20 mouse cellular contexts compared by ENCODE assay signal in genomic region chr2:59170593-59170992, GRCm38 (mm10). TPM values are rescaled to one million over a fixed set of nuclear protein-coding genes. Genes with fewer than 3 reads are reported as not detected.
DNase-seq lines count a peak whose midpoint lies in the region; ATAC-seq and TF ChIP-seq lines count a peak whose summit lies in the region.
"Had no signal": no experiment of that assay in that cellular context is flagged by ENCODE, and none has a peak within 500 bp of the region (broad histone marks: within the 10 kb centered on the region; RNA-seq: fewer than 3 reads in every experiment).

No protein-coding gene starts in this region.

- no peak overlapping the region for H3K4me2 ChIP-seq in kidney, embryonic 15.5 days
- H3K4me2 ChIP-seq in lung, embryonic 15.5 days, result peak overlapping the region; percentile 31; the same call in 1 of the 2 replicates
- no peak overlapping the region for H3K4me2 ChIP-seq in stomach, embryonic 16.5 days (ENCODE audit: low read depth, low read length)
- H3K4me2 ChIP-seq: forebrain, embryonic 13.5 days; heart, embryonic 11.5 days; heart, embryonic 15.5 days; hindbrain, embryonic 14.5 days had no signal

- TF ChIP-seq POLR2A in lung, adult 2 months (IDR thresholded peaks at IDR 0.05; ENCODE audit: borderline replicate concordance, extremely low read depth, low read depth, low read length), result no peak

- no peaks in the 10 kb centered on the region for H3K36me3 ChIP-seq in kidney, embryonic 15.5 days
- H3K36me3 ChIP-seq in lung, embryonic 15.5 days, result no peaks in the 10 kb centered on the region
- H3K36me3 ChIP-seq in stomach, embryonic 16.5 days (ENCODE audit: control insufficient read depth, insufficient read depth, low read length), result no peaks in the 10 kb centered on the region
- 0 out of 2 replicates have a peak, but pooled peaks cover 6% of the 10 kb centered on the region for H3K36me3 ChIP-seq in midbrain, embryonic 10.5 days
- H3K36me3 ChIP-seq: embryonic facial prominence, embryonic 10.5 days; heart, embryonic 15.5 days had no signal

- H3K4me3 ChIP-seq in kidney, embryonic 15.5 days (replicated peaks), result no peak overlapping the region
- no peak overlapping the region for H3K4me3 ChIP-seq in lung, embryonic 15.5 days
- no peak overlapping the region for H3K4me3 ChIP-seq in lung, adult 2 months (replicated peaks; ENCODE audit: extremely low read depth, low read depth, low read length)
- H3K4me3 ChIP-seq in stomach, embryonic 16.5 days (replicated peaks; ENCODE audit: low read length), result no peak overlapping the region
- H3K4me3 ChIP-seq in midbrain, embryonic 10.5 days, result no peak overlapping the region
- H3K4me3 ChIP-seq: embryonic facial prominence, embryonic 10.5 days; forebrain, embryonic 13.5 days; heart, adult 2 months; heart, embryonic 15.5 days had no signal

- 97% methylated on average over 5 of the region's 5 CpGs for WGBS in kidney, embryonic 15.5 days
- WGBS in lung, embryonic 15.5 days, result 59% methylated on average over 5 of the region's 5 CpGs
- WGBS in lung, adult 2 months, result 81% methylated on average over 5 of the region's 5 CpGs
- 84% methylated on average over 5 of the region's 5 CpGs for WGBS in stomach, embryonic 16.5 days
- WGBS in midbrain, embryonic 10.5 days, result 98% methylated on average over 5 of the region's 5 CpGs

- 0 out of 2 replicates have a peak overlapping the region, but pooled peaks have one; percentile 27 for H3K27ac ChIP-seq in kidney, embryonic 15.5 days
- peak overlapping the region; percentile 57 for H3K27ac ChIP-seq in lung, embryonic 15.5 days
- H3K27ac ChIP-seq in stomach, embryonic 16.5 days (ENCODE audit: low read length), result peak overlapping the region; percentile 68
- no peak overlapping the region for H3K27ac ChIP-seq in midbrain, embryonic 10.5 days (replicated peaks)
- H3K27ac ChIP-seq: embryonic facial prominence, embryonic 10.5 days; forebrain, embryonic 13.5 days; heart, adult 2 months; heart, embryonic 15.5 days; hindbrain, embryonic 14.5 days had no signal

- no peak for ATAC-seq in kidney, embryonic 15.5 days (replicated peaks; ENCODE audit: low FRiP score)
- peak; percentile 52; the same call in 1 of the 2 replicates for ATAC-seq in lung, embryonic 15.5 days (ENCODE audit: borderline replicate concordance, extremely low read depth, low FRiP score, low TSS enrichment)
- ATAC-seq in stomach, embryonic 16.5 days (ENCODE audit: insufficient read depth, low FRiP score), result no peak
- ATAC-seq: forebrain, embryonic 13.5 days; forebrain, postnatal 0 days; Patski had no signal

- no peak for DNase-seq in kidney, adult 18-20 months
- no peak for DNase-seq in lung, adult 2 months
- peak; percentile 25 for DNase-seq in ES-CJ7 (ENCODE audit: low read depth, low spot score)
- no peak for DNase-seq in midbrain, embryonic 10.5 days (ENCODE audit: low spot score)
- DNase-seq: adrenal gland, postnatal 14 days; cerebellum, adult 11-12 months; cerebellum, postnatal 10 days; forebrain, postnatal 0 days; gastrocnemius, postnatal 14 days; heart, adult 2 months; heart, postnatal 14 days had no signal

- peaks cover 28% of the 10 kb centered on the region for H3K4me1 ChIP-seq in kidney, embryonic 15.5 days
- H3K4me1 ChIP-seq in lung, embryonic 15.5 days, result peaks cover 39% of the 10 kb centered on the region
- H3K4me1 ChIP-seq in lung, adult 2 months (ENCODE audit: control insufficient read depth, insufficient read depth, low read length), result peaks cover 11% of the 10 kb centered on the region
- peaks cover 32% of the 10 kb centered on the region; the same call in 1 of the 2 replicates for H3K4me1 ChIP-seq in stomach, embryonic 16.5 days (ENCODE audit: control insufficient read depth, insufficient read depth, low read length)
- H3K4me1 ChIP-seq in midbrain, embryonic 10.5 days, result 0 out of 2 replicates have a peak, but pooled peaks cover 6% of the 10 kb centered on the region
- H3K4me1 ChIP-seq: forebrain, embryonic 13.5 days had no signal

- no peak overlapping the region for H3K9ac ChIP-seq in kidney, embryonic 15.5 days
- no peak overlapping the region for H3K9ac ChIP-seq in lung, embryonic 15.5 days
- H3K9ac ChIP-seq in stomach, embryonic 16.5 days (ENCODE audit: low read length), result no peak overlapping the region
- H3K9ac ChIP-seq: forebrain, embryonic 13.5 days; forebrain, postnatal 0 days; heart, embryonic 15.5 days; hindbrain, embryonic 14.5 days had no signal

- H3K27me3 ChIP-seq in kidney, embryonic 15.5 days, result no peaks in the 10 kb centered on the region
- H3K27me3 ChIP-seq in lung, embryonic 15.5 days, result no peaks in the 10 kb centered on the region
- H3K27me3 ChIP-seq in stomach, embryonic 16.5 days (ENCODE audit: control insufficient read depth, insufficient read depth, low read length), result no peaks in the 10 kb centered on the region
- H3K27me3 ChIP-seq in midbrain, embryonic 10.5 days (ENCODE audit: low read depth, poor library complexity, severe bottlenecking), result no peaks in the 10 kb centered on the region
- H3K27me3 ChIP-seq: forebrain, embryonic 13.5 days; heart, embryonic 15.5 days; Patski had no signal

- H3K9me3 ChIP-seq in kidney, embryonic 15.5 days (replicated peaks), result no peaks in the 10 kb centered on the region
- no peaks in the 10 kb centered on the region for H3K9me3 ChIP-seq in lung, embryonic 15.5 days
- no peaks in the 10 kb centered on the region for H3K9me3 ChIP-seq in stomach, embryonic 16.5 days (replicated peaks; ENCODE audit: control insufficient read depth, low read length)
- H3K9me3 ChIP-seq in midbrain, embryonic 10.5 days (replicated peaks), result no peaks in the 10 kb centered on the region
- H3K9me3 ChIP-seq: embryonic facial prominence, embryonic 10.5 days; forebrain, embryonic 13.5 days; heart, embryonic 15.5 days had no signal

- no peak for TF ChIP-seq CTCF in lung, adult 2 months (IDR thresholded peaks at IDR 0.05; ENCODE audit: insufficient read depth, low read length)

RNA-seq across cellular contexts. Expression of gene Pkp4, which starts 9.9 kb away (rescaled TPM):
- polyA plus RNA-seq in kidney, embryonic 15.5 days (2015; fragmentation: Nextera tagmentation; extraction: Ambion mirVana), result 21.1 and 24.7 TPM in 2 replicates
- polyA plus RNA-seq in lung, embryonic 15.5 days (2015; fragmentation: Nextera tagmentation; extraction: Ambion mirVana), result 28.3 and 30.8 TPM in 2 replicates
- 76.2 and 81.6 TPM in 2 replicates for polyA plus RNA-seq in lung, adult 2 months (2012; rRNA removed)
- 30.0 and 32.6 TPM in 2 replicates for polyA plus RNA-seq in stomach, embryonic 16.5 days (2015; fragmentation: Nextera tagmentation; extraction: Ambion mirVana)
- 18.7 and 19.1 TPM in 2 replicates for polyA plus RNA-seq in midbrain, embryonic 10.5 days (2016; fragmentation: Nextera tagmentation; extraction: Ambion mirVana)

RNA-seq across cellular contexts. Expression of gene Ccdc148, which starts 10.1 kb away (rescaled TPM):
- 1.5 and 1.9 TPM in 2 replicates for polyA plus RNA-seq in kidney, embryonic 15.5 days (2015; fragmentation: Nextera tagmentation; extraction: Ambion mirVana)
- polyA plus RNA-seq in lung, embryonic 15.5 days (2015; fragmentation: Nextera tagmentation; extraction: Ambion mirVana), result 1.6 and 2.0 TPM in 2 replicates
- polyA plus RNA-seq in lung, adult 2 months (2012; rRNA removed), result 0.09 and 0.15 TPM in 2 replicates
- polyA plus RNA-seq in stomach, embryonic 16.5 days (2015; fragmentation: Nextera tagmentation; extraction: Ambion mirVana), result 0.93 and 1.4 TPM in 2 replicates
- polyA plus RNA-seq in midbrain, embryonic 10.5 days (2016; fragmentation: Nextera tagmentation; extraction: Ambion mirVana), result 0.89 and 1.4 TPM in 2 replicates
